Mouse (Mus musculus) heart, postnatal 4 days (tissue): ENCODE results near the gene Bcat2. TPM values are rescaled to one million over a fixed set of nuclear protein-coding genes. Genes with fewer than 3 reads are reported as not detected.

Experiments
- DNase-seq: peaks from one replicate; pipeline ENCODE4 v3.0.0; 2021
- total RNA-seq, 2 experiments: library from RNA; stranded (reverse); gene quantifications; 2 replicates each; pipeline ENCODE4 v1.2.3; 2021

Gene Bcat2
- total RNA-seq, 2 experiments from 2014 or later: 56.1 to 64.7 TPM

DNA sequence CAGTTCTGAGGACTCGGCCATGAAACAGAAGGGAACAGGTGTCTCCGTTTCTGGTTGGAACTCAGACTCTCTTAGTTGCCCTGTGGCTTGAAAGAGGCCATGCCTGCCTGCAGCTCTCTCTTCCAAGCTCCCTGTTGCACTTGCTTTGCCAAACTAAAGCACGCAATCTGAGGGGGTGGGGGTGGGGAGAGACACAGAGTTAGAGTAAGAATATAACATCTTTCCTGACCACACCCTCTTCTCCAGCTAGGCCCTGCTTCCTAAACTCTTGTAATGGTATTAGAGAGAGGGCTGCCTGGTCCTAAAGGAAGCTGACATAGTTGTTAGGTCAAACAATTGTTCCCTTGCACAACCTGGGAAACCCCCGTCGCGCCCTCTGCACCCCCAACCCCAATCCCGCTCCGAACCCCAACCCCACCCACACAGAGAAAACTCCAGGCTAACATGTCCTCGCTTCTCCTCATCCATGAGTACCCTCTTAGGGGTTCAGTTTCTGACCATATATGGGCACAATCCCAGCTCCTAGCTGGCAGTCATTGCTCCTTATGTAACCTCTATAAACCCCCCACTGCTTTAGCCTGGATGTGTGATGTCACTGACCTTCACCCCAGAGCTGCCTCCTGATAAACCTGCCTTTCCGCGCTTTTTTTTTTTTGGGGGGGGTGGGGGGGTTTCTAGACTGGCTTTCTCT lies 19.0 kb upstream of the Bcat2 start:
- no peak for DNase-seq

DNA sequence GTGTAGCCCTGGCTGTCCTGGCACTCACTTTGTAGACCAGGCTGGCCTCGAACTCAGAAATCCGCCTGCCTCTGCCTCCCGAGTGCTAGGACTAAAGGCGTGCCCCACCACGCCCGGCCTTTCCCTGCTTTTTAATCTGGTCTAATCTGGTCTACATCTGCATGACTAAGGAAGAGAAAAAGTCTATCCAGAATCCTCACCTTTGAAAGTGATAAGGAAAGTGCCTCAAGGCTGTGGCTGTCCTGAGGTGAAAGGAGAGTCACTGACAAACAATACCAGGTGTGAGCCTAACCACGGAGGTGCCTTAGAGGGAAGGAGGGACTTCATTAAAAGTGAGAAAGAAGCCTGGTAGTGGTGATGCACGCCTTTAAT lies 18.5 kb upstream of the Bcat2 start:
- no peak for DNase-seq

DNA sequence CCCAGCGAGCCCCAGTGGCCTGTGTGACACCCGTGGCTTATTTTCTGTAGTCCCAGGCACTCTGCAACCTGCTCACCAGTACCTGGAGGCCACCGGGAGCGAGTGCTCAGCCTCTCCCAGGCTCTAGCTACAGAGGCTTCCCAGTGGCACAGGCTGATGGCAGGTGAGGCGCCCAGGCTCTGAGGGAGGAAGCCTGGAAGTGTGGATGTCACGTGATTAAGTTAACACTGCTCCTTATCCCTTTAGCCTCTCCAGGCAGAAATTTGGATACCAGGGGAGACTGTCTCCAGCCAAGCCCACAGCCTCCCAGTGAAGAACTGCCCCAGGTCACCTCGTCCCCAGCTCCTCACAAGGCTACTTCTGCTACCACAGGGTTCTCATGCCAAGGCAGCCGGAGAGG lies 16.4 kb upstream of the Bcat2 start:
- no peak for DNase-seq

DNA sequence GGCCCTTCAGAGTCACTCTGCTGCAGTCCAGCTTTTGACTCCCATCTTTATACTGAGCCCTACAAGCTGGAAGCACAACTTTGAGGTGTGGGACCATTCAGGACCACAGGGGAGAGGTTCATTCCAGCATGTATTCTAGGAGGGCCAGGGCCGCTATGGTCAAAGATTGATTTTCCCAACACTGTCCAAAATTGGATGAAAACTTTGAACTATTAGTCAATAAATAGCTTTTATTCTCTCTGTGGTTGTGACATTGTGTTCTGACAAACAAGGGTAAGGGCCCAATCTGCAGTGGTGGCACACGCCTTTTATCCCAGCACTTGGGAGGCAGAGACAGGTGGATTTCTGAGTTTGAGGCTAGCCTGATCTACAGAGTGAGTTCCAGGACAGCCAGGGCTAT lies 16.0 kb upstream of the Bcat2 start:
- DNase-seq: no peak

DNA sequence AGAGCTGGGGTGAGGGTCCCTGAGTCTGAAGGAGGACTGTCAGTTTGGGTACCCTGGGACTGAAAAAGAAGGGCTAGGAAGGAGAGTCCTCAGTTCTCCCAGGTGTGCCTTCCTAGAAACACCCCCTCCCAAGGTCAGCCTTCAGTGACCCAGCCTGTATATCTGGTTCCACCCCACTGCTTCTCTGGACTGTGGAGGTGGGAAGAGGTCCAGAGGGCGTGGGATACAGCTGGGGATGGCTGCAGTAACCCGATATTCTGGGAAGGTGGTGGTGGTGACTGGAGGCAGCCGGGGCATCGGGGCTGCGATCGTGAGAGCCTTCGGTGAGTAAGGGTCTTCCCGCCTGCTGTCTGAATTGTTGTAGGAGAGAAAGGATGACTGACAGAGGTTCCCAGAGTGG lies 15.2 kb upstream of the Bcat2 start, which contains the start of gene Hsd17b14:
Hsd17b14 (plus strand) TSS at position 150 of the 400 bp plus-strand sequence.
- no peak for DNase-seq

DNA sequence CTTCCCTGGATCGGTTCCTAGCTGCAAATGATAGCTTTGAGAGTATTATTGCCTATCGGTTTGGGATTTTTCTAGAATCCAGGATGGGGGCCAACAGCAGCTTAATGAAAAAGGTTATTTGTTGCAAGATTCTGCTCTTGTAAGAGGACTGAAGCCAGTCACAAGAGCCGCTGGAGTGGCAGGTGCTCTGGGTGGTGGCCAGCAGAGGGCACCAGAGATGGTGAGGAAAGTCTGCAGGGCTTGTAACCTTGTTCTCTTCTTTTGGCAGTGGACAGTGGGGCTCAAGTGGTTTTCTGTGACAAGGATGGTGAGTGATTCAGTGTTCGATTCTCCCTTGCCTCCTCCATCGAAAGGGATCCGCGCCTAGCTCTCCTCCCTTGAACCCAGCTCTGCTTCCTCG lies 14.2 kb upstream of the Bcat2 start:
- peak; percentile 90 for DNase-seq

DNA sequence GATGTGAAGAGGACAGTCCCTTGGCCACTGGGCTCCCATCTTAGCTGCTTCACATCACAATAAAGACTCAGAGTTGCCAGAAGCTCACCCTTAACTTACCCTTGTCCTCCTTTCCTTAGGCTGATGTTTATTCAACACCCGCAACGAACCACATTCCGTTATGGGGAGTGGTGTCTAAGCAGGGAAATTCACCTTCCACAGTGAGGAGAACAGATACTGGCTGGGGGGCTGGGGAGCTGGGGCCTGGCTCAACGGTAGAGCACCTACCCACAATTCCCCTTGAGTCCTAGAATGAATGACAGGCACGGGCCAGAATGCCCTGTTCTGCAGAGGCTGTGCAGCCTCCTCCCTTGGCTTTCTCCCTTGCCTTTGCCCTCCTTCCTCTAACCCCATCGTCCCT lies 11.0 kb upstream of the Bcat2 start:
- no peak for DNase-seq

DNA sequence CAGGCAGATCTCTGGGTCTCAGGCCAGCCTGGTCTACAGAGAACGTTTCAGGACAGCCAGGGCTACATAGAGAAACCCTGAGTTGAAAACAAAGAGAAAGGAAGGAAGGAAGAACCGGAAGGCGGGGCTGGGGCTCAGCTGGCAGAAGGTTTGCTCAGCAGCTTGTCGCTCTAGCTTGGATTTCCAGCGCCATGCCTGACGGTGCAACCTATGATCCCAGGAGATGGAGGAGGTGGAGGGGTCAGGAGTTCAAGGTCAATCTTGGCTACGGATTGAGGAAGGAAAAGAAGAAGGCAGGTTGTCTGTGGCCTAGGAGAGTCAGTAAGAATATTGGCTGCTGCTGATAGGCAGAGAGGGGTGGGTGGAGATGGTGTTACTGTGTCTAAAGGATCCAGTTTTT lies 9.7 kb upstream of the Bcat2 start:
- no peak for DNase-seq

DNA sequence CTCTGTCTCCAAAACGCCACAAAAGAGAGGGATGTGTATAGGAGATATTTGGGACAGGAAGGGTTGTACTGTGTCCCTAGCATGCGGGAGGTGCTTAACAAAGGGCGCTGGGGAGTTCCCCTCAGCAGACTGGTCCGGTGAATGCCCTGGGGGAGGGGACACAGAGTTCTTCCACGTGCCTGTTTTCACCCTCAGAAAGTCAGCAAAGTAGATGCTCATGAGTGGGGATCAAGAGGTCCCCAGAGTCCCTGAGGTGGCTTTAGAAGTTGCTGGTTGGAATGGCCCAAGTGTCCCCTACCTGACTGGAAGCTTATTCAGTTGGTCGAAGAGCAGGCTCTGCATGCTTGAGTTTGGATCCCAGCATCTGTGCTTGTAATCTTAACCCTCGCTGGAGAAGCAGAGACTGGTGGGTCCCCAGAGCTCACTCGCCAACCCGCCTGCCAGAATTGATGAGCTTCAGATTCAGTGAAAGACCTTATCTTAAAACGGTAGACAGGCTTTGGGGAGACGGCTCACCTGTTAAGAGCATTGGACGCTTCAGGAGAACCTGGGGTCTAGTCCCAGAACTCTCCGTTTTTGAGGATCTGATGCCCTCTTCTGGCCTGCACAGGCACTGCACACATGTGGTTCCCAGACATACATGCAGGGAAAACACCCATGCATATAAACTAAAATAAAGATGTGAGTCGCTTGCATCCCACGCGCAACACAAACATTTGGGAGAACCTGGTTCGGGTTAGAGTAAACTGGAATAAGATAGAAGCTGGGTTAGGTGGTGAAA lies 8.9 kb upstream of the Bcat2 start:
- peak; percentile 87 for DNase-seq

DNA sequence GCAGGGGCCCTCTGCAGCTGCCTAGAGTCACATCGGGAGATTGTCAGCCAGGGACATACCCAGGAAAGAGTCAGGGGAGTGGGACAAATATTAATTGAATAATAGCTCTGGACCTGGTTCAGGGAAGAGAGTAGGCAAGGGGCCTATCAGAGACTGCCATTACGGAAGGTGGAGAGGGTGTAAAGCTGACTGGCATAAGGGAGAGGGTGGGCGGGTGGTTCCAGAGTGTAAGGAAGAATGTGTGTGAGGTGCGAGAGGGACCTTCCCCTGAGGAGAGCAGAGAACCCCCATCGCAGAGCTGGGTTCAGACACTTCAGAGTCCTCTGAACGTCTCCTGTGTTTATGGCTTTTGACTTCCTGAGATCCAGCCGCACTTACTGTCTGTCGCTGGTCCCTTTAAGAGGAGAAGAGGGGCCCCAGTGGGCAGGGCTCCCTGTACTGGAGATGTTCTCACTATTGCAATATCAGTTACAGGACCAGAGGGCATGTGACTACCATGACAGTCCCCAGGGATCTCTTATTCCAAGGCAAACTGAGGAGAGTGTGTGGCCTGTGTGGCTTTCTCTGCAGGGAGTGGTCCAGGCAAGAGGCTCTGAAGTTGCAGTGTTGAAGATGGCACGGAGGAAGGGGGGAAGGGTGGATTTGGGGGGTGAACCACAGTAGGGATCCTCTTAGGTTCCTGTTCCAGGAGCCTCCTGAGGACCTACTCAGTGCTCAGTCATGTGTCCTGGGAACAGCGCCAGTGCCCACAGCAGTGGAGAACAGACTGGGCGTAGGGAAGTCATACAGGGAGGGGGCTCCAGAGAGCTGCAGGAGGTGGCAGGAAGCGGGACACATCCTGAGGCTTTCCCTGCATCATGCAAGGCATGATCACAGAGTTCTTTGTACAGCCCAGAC lies 8.1 kb upstream of the Bcat2 start:
- no peak for DNase-seq

DNA sequence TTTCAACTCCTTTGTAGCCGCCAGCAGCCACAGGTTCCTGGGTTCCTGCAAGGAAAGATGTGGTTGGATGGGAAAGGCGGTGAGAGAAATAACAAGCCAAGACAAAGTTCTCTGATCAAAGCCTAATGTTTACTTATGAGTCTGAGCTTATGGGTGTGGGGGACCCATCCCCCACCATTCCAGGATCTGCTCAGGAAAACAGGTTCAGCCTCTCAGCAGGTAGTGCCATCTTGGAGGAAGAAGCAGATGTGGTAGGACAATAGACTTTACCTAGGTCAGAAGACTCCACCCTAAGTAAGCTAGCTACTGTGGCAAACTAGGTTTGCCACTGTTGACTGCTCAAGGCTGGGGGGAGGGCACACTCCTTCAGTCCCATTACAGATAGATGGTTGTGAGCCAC lies 5.1 kb upstream of the Bcat2 start:
- no peak for DNase-seq

DNA sequence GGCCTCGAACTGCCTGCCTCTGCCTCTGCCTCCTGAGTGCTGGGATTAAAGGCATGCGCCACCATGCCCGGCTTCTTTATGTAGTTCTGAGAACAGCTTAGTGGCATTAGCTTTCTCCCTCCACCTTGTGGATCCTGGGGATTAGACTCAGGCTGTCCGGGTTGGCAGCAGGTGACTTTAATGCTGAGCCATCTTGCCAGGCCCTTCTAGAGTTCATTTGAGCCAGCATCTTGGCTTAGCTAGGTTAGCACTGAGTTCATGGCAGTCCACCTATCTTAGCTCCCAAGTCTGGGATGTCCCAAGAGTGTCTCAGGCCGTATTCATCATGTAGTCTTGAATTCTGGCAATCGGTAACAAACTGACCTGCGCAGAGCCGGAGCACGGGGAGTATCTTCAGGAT lies 4.5 kb upstream of the Bcat2 start:
- no peak for DNase-seq

DNA sequence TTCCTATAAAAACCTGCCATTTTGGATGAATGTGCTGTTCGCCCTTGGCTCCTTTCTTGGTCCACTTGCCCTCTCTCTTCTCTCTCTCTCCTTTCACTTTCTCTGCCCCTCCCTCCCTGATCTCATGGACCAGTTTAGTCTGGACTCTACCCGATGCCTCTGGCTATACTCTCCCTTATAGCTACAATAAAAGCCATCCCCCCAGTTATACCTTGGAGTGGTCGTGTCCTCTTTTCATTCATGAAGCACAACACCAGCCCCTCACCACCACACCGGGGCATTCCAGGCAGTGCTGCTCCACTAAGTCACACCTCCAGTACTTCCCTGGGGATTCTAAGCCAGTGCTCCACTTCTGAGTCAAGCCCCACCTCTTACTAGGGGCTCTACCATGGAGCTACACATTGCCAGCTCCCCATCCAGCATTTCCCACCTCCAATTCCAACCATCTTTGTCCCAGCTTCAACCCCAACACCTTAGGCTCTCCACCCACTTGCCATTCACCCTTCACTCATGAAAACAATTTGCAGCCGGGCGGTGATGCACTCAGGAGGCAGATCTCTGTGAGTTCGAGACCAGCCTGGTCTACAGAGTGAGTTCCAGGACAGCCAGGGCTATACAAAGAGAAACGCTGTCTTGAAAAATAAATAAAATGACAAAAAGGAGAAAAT lies 2.7 kb upstream of the Bcat2 start:
- DNase-seq: no peak

DNA sequence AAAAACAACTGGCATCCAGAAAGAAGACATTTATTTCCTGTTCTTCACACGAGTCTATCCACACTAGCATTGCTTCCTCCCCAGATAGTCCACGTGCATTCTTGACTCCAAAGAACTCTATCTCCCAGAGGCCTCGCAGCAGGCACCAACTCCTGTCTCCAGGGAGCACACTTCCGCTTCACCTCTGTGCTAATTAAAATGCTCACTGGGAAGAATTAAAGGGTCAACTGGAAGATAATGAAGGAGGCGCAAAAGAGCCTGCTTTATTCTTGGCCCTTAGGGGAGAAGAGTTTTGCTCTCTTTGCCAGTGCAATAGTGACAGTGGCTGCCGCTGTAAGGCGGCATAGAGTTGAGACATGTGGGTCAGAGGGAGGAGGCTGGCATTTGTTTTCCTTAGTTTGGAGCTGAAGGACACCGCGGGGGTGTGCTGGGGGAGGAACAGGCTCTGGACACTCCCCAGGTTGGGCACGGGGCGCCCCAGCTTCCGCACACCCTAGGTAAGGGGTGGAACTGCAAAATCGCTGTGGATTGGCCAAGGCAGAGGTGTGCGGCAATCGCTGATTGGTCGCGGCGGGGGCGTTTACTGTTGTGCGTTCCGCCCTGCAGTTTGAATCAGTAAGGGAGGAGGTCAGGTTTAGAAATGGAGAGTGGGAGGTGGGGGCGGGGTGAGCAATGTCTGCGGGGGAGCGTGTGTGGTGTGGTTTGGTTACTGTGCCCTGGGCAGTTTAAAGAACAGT lies 2.0 kb upstream of the Bcat2 start:
- DNase-seq: peak; percentile 90

DNA sequence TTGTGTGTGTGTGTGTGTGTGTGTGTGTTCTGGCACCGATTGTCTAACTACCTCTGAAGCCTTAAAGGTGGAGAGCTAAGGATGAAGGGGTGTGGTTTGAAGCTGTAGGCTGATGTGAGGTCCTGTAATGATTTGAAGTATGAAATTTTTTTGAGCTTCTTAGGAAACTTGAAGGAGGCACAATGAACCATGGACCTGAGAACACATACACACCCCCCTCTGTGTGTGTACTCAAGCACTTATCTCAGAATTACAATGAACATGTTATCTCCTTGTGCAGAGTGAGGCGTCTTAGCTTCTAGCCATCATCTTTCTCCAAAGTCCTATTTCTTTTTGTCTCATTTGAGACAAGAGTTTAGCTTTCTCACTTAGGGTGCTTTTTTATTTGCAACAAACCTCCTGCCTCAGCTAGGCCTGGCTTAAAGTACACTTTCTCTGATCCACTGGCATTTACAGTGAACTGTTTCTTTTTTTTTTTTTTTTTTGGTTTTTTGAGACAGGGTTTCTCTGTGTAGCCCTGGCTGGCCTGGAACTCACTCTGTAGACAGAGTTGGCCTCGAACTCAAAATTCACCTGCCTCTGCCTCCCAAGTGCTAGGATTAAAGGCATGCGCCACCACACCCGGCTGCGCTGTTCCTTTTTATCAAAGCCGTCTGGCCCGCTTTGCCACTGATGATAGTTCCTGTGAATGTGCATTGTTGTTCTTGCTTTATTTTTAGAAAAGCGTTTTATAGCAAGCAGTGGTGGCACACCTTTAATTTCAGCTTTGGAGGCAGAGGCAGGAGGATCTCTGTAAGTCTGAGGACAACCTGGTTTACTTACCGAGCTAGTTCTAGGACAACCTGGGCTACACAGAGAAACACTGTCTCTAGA lies 1.1 kb upstream of the Bcat2 start:
- no peak for DNase-seq

DNA sequence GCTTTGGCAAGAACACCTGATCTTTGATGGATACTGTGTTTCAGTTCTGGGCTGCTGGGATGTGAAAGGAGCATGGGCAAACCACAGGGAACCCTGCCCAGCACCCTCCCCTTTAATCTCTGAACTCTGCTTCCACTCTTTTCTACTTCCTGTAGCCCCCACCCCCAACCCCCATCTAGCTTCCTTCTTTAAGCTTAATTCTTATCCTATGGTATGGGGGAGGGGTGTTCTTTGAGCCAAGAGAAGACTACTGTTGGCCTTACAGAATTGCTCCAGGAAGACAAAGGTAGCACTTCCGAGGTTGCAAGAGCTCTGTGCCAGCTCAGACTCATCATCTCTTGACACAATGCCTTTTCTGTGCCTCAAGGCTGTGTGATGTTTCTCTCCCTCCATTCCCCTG lies 2.0 kb downstream of the Bcat2 start:
- DNase-seq: no peak

DNA sequence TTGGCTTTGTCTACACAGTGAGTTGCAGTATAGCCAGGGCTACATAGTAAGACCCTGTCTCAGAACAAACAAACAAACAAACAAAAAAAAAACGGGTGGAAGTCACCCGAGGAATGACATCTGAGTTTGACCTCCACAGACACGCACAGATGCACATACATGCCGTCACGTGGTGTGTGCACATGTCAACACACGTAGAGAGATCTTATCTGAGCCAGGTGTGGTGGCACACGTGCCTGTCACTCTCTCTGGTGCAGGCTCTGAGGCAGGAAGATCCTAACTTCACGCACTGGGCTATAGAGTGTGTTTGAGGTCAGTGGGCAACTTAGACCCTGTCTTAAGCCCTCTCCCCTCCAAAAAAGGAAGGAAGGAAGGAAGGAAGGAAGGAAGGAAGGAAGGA lies 4.0 kb downstream of the Bcat2 start:
- no peak for DNase-seq

DNA sequence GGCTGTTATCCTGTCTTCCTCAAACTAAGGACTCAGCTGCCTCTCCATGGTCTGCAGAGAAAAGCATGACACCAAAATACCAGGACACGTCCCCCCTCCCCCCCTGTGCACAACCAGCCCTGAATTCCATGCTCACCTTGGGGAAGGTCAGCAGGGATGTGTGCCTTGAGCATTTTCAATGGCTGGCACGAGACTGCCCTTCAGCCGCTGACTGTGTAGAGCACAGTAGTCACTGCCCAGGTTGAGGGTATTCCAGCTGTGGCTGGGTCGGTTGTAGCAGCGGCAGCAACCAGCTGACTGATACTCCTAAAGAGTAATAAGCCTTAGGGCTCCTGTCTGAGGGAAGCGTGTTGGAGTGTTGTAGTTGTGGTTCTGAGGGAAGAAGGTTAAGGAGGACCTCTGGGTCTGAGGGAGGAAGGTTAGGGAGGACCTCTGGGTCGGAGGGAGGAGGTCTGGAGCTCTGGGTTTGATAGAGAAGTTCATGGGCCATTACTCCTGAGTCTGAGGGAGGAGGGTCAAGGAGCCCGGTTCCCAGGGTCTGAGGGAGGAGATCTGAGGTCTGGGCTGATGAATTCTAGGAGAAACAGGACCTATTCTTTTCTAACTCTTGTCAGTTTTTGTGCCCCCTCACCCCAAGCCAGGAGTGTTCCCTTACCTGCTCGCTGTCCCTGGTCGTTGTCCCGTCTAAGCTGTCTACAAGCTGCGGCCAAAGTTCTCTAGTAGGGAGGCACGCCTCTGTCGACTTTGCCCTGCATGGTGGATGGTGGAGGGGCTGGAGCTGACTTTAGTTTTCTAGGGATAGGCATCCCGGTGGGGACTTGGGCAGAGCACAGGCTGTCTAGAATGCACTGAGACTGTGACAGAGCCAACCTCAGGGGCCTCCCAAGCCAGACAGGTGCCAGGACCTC lies 4.8 kb downstream of the Bcat2 start:
- no peak for DNase-seq

DNA sequence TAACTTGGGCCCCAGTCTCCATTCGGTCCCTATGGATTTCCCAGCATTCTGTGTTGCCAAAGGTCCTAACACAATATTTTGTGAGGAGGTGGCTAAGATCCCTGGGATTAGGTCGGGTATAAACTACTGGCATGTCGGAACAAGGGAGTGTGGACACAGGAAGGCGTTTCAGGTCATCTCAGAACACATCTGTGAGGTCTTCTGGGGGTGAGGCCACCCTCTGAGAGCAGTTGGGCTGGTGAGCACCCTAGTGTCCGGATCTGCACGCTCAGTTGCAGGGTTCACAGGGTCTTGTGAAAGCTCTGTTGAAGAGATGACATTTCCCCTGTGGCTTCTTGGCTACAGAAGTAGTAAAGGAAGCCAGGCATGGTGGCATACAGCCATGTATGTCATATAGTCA lies 16.0 kb downstream of the Bcat2 start:
- DNase-seq: no peak
